Mouse (Mus musculus) hindbrain, embryonic 15.5 days (tissue): ENCODE measurements around the gene Casp7. TPM values are rescaled to one million over a fixed set of nuclear protein-coding genes. Genes with fewer than 3 reads are reported as not detected.

Source experiments
- ATAC-seq: fragments of 200-750 bp; cut with Nextera tagmentation; 2 replicates; pipeline ENCODE4 v1.8.0; 2017; ENCODE audit warnings: low read depth, moderate number of reproducible peaks, moderate TSS enrichment; ENCODE audit not compliant: low FRiP score
- H3K27ac ChIP-seq: fragments of 300-500 bp; sonication (generic); replicated peaks from 2 replicates; pipeline ENCODE4 v1.5.1; 2015; ENCODE audit warnings: mild to moderate bottlenecking, inconsistent platforms
- H3K27me3 ChIP-seq: fragments of 300-500 bp; sonication (generic); 2 replicates; pipeline ENCODE4 v1.6.1; 2015; ENCODE audit warnings: control low read depth, inconsistent platforms
- H3K36me3 ChIP-seq: fragments of 300-500 bp; sonication (generic); 2 replicates; pipeline ENCODE4 v1.6.1; 2015; ENCODE audit warnings: control low read depth, inconsistent platforms
- H3K4me1 ChIP-seq: fragments of 300-500 bp; sonication (generic); replicated peaks from 2 replicates; pipeline ENCODE4 v1.6.1; 2015; ENCODE audit warnings: control low read depth, inconsistent platforms
- H3K4me2 ChIP-seq: fragments of 300-500 bp; sonication (generic); 2 replicates; pipeline ENCODE4 v1.6.1; 2015; ENCODE audit warnings: moderate library complexity, mild to moderate bottlenecking, inconsistent platforms
- H3K4me3 ChIP-seq: fragments of 300-500 bp; sonication (generic); 2 replicates; pipeline ENCODE4 v1.5.1; 2015; ENCODE audit warnings: mild to moderate bottlenecking, inconsistent platforms
- H3K9ac ChIP-seq: fragments of 300-500 bp; sonication (generic); 2 replicates; pipeline ENCODE4 v1.6.1; 2015; ENCODE audit warnings: inconsistent platforms
- H3K9me3 ChIP-seq: fragments of 300-500 bp; sonication (generic); 2 replicates; pipeline ENCODE4 v1.6.1; 2016; ENCODE audit warnings: control low read depth, inconsistent platforms
- WGBS: fragments of 180-500 bp; shearing (Covaris S2); methylation state at CpG from one replicate; pipeline ENCODE4 v1.1.7; 2015; 5-methylcytosine and 5-hydroxymethylcytosine counted together
- polyA plus RNA-seq: library from polyadenylated mRNA; unstranded; fragments of >200 nt; fragmentation: Nextera tagmentation; extraction: Ambion mirVana; gene quantifications from 2 replicates; pipeline ENCODE4 v1.2.1, GENCODE M21; 2015

Gene Casp7
- polyA plus RNA-seq, 1 experiment from 2014 or later, result 21.5 TPM

- no peak for ATAC-seq
- H3K4me2 ChIP-seq, result no peak overlapping the region
- no peak overlapping the region for H3K27ac ChIP-seq
- no peak overlapping the region for H3K9ac ChIP-seq
- no peaks in the 10 kb centered on the region for H3K36me3 ChIP-seq
- peaks cover 4% of the 10 kb centered on the region; the same call in 1 of the 2 replicates for H3K27me3 ChIP-seq
- no peaks in the 10 kb centered on the region for H3K4me1 ChIP-seq
- WGBS, result 87% methylated on average over 4 of the region's 4 CpGs
- H3K4me3 ChIP-seq, result no peak overlapping the region
- no peaks in the 10 kb centered on the region for H3K9me3 ChIP-seq
Measured at GRCm38 (mm10) chr19:56387726-56388302, 9.1 kb upstream of the Casp7 start.

DNA sequence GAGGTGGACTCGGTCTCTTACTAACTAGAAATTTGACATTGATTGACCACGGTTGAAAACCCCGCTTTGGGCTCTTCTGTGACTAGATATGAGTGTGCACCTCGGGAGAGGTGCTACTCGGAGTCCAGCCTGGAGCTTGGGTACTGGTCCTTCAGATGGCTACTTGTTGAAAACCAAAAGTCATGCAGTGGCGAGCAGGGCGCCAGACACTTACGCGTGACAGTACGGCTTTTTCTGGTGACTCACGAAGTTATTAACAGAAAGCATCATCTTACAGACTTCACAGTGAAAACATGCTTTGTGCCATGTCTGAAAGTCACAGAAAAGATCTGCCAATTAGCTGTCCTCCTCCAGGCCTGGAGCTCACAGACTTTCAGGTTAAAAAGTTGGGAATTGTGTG is 7.8 kb upstream of the Casp7 start:
- no peak overlapping the region for H3K9ac ChIP-seq
- H3K4me3 ChIP-seq, result no peak overlapping the region
- H3K27ac ChIP-seq, result no peak overlapping the region
- no peaks in the 10 kb centered on the region for H3K9me3 ChIP-seq
- peaks cover 4% of the 10 kb centered on the region; the same call in 1 of the 2 replicates for H3K27me3 ChIP-seq
- H3K4me1 ChIP-seq, result no peaks in the 10 kb centered on the region
- WGBS, result 93% methylated on average over 11 of the region's 11 CpGs
- no peak for ATAC-seq
- no peaks in the 10 kb centered on the region for H3K36me3 ChIP-seq
- no peak overlapping the region for H3K4me2 ChIP-seq

- Histone ChIP-seq H3K9ac (no peak within 1 kb of the TSS), H3K4me1 (no peaks in the 10 kb centered on the region), H3K4me3 (no peak within 1 kb of the TSS), H3K9me3 (no peaks in the 10 kb centered on the region), H3K27me3 (peaks cover 10% of the 10 kb centered on the region), H3K27ac (no peak within 1 kb of the TSS), H3K4me2 (no peak within 1 kb of the TSS), H3K36me3 (no peaks in the 10 kb centered on the region)
- 89% methylated on average over 11 of the region's 11 CpGs for WGBS
- ATAC-seq, result no peak
Measured at GRCm38 (mm10) chr19:56389879-56390278, 7.0 kb upstream of the Casp7 start, which contains the start of gene Nrap. Nrap (minus strand) TSS chr19:56390037.

DNA sequence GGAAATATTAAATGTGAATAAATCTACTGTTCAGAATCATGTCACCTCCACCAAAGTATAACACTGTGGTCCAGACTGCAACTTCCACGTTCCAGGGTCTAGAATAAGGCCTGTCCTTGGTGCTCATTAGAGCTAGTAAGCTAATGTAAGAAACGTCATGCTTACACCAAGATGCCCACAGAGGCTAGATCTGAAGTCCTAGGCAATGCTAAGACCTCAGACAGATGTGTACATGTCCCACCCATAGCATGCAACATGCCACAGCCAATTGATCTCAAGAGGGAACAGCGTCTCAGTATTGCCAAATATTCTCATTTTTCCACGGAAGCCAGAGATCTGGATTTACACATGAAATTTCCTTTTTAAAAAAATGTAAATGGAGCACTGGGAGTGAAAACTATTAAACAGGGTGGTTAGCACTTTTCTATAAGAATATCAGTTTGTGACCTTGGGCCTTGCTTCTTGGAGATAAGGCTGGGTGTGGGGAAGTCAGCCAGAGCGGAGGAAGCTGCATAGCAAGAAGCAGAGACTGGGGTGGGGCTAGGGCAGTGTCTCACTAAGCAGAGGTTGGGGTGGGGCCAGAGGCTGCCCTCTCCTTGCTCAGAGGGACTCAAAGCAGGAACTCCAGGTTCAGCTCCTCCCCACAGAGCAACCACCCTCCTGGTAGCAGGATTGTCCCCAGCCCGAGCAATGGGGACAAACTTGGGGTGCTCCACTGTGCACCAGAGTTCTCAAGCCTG is 5.5 kb upstream of the Casp7 start:
- Histone ChIP-seq H3K4me3 (no peak overlapping the region), H3K27ac (no peak overlapping the region), H3K4me2 (no peak overlapping the region), H3K4me1 (peaks cover 4% of the 10 kb centered on the region), H3K36me3 (no peaks in the 10 kb centered on the region), H3K9ac (no peak overlapping the region), H3K9me3 (no peaks in the 10 kb centered on the region), H3K27me3 (peaks cover 20% of the 10 kb centered on the region)
- ATAC-seq, result no peak
- WGBS, result 86% methylated on average over 6 of the region's 6 CpGs

GRCm38 (mm10) chr19:56393311-56393866 is 3.5 kb upstream of the Casp7 start:
- Histone ChIP-seq H3K27me3 (peaks cover 20% of the 10 kb centered on the region), H3K4me2 (no peak overlapping the region), H3K36me3 (no peaks in the 10 kb centered on the region), H3K4me1 (peaks cover 19% of the 10 kb centered on the region), H3K9ac (no peak overlapping the region), H3K9me3 (no peaks in the 10 kb centered on the region), H3K4me3 (no peak overlapping the region), H3K27ac (no peak overlapping the region)
- 87% methylated on average over 9 of the region's 9 CpGs for WGBS
- no peak for ATAC-seq

GRCm38 (mm10) chr19:56395183-56395935 is 1.6 kb upstream of the Casp7 start:
- no peak for ATAC-seq
- H3K27ac ChIP-seq, result no peak overlapping the region
- H3K4me2 ChIP-seq, result no peak overlapping the region
- no peaks in the 10 kb centered on the region for H3K9me3 ChIP-seq
- no peak overlapping the region for H3K4me3 ChIP-seq
- WGBS, result 87% methylated on average over 16 of the region's 16 CpGs
- H3K27me3 ChIP-seq, result peaks cover 20% of the 10 kb centered on the region
- H3K9ac ChIP-seq, result no peak overlapping the region
- H3K36me3 ChIP-seq, result no peaks in the 10 kb centered on the region
- H3K4me1 ChIP-seq, result peaks cover 19% of the 10 kb centered on the region

DNA sequence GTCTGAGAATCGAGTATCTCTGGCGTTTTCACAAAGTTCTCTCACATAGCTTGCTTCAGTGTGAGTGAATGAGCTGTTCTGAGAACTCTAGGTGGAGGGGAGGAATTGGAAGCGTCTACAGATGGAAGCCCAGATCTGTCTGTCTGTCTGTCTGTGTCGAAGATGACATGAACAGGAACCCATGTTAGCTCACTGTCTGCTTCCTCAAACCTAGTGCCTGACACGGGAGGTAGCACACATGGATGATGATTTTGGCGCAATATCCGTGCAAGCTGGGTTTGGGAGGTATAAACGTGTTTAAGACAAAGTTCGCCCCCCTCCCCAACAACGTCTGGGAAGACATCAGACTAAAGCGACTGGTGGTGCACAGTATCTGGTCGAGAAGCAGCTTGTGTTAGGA is 702 bp upstream of the Casp7 start:
- Histone ChIP-seq H3K27ac (no peak overlapping the region), H3K4me3 (peak overlapping the region; percentile 51), H3K36me3 (no peaks in the 10 kb centered on the region), H3K27me3 (peaks cover 20% of the 10 kb centered on the region), H3K4me1 (peaks cover 19% of the 10 kb centered on the region), H3K9ac (no peak overlapping the region), H3K4me2 (peak overlapping the region; percentile 98), H3K9me3 (no peaks in the 10 kb centered on the region)
- ATAC-seq, result no peak
- 38% methylated on average over 12 of the region's 12 CpGs for WGBS

DNA sequence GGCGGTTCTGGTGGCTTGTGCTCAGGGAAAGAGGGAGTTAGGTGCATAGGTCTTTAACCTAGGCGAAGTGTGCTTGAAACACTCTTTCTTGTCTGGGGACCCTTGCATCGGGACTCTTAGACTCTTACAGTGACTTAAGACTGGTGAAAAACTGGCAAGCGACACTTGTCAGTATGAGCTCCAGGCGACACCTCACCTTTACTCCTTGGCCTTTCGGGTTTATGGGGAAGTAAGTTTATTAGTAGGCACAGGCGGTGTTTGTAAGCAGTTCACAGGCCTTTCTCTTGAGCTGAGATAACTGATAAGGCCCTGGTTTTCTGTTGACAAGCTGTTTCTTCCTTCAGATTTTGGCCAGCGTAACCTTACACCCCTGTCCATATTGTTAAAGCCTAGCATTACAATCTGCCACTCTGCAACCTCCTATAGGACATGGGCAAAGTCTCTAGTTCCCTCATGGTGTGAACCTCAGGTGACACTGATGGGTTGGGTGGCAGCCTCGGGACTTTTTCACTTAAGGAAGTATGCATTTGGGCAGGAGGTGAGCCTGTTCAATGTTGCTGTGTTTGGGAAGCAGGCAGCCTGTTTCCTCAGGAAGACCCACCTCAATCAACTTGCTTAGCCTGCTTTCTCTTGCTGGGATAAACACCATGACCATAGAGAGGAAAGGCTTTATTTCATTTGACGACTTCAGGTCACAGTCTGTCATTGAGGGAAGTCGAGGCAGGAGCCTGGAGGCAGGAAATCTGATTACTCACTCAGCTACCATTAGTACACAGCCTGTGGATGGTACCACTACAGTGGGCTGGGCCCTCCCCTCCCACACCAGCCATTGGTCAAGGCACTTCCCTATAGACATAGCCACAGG is 966 bp downstream of the Casp7 start:
- peak overlapping the region; percentile 98 for H3K4me2 ChIP-seq
- H3K36me3 ChIP-seq, result no peaks in the 10 kb centered on the region
- peaks cover 27% of the 10 kb centered on the region for H3K4me1 ChIP-seq
- ATAC-seq, result no peak
- peak overlapping the region; percentile 51 for H3K4me3 ChIP-seq
- H3K27me3 ChIP-seq, result peaks cover 16% of the 10 kb centered on the region
- peak overlapping the region; percentile 65 for H3K9ac ChIP-seq
- 68% methylated on average over 11 of the region's 11 CpGs for WGBS
- H3K9me3 ChIP-seq, result no peaks in the 10 kb centered on the region
- peak overlapping the region; percentile 56 for H3K27ac ChIP-seq

GRCm38 (mm10) chr19:56398528-56398795 is 1.5 kb downstream of the Casp7 start:
- Histone ChIP-seq H3K9ac (no peak overlapping the region), H3K9me3 (no peaks in the 10 kb centered on the region), H3K4me2 (no peak overlapping the region), H3K27me3 (peaks cover 16% of the 10 kb centered on the region), H3K36me3 (no peaks in the 10 kb centered on the region), H3K4me1 (peaks cover 27% of the 10 kb centered on the region), H3K4me3 (no peak overlapping the region), H3K27ac (no peak overlapping the region)
- ATAC-seq, result no peak

DNA sequence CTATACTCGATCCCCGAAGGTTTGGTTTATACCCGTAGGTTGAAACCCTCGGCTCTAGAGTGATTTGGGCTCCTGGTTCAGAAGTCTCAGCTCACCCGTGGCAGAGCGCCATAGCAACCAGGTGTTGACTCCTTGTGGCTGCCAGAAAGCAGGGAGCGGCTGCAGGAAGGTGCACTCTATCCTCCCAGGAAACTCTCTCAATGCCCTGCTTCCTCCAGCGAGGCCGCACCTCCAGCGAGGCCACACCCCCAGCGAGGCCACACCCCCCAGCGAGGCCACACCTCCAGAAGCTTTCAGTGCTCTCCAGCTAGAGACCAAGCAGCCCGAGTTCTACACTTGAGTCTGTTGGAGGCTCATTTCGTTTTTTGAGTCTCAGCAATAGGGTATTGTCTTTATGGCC is 3.3 kb downstream of the Casp7 start:
- no peaks in the 10 kb centered on the region for H3K36me3 ChIP-seq

DNA sequence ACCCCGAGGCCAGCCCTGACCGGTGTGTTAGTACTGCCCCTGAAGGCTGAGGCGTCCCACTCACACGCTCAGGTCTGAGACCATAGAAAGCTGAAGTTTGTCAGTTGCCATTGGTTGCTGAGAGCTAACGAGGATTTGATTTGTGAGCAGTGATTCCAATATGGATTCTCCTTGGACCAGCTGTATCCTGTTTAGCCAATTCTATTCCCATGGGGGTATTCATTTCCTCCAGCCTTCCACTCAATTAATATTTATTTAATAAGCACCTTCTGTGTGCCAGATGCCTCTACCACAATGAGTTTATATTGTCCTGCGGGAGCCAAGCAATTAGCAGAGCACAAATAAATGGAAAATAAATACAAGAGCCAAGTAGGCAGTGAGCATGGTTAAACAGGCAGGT is 4.9 kb downstream of the Casp7 start:
- 46% methylated on average over 6 of the region's 6 CpGs for WGBS
- no peak overlapping the region for H3K27ac ChIP-seq
- H3K4me3 ChIP-seq, result no peak overlapping the region
- H3K4me2 ChIP-seq, result no peak overlapping the region
- peaks cover 19% of the 10 kb centered on the region; the same call in 1 of the 2 replicates for H3K4me1 ChIP-seq
- no peaks in the 10 kb centered on the region for H3K36me3 ChIP-seq
- no peaks in the 10 kb centered on the region for H3K27me3 ChIP-seq
- no peak for ATAC-seq
- no peaks in the 10 kb centered on the region for H3K9me3 ChIP-seq
- H3K9ac ChIP-seq, result no peak overlapping the region

More for the DNA sequence above, 3.3 kb downstream of the Casp7 start:
- ATAC-seq, result no peak
- H3K4me1 ChIP-seq, result peaks cover 27% of the 10 kb centered on the region
- H3K27me3 ChIP-seq, result peaks cover 7% of the 10 kb centered on the region
- H3K9me3 ChIP-seq, result no peaks in the 10 kb centered on the region
- WGBS, result 53% methylated on average over 14 of the region's 14 CpGs
- no peak overlapping the region for H3K4me2 ChIP-seq
- H3K9ac ChIP-seq, result no peak overlapping the region
- H3K4me3 ChIP-seq, result no peak overlapping the region
- no peak overlapping the region for H3K27ac ChIP-seq
